Mouse (Mus musculus) skeletal muscle tissue, postnatal 0 days (tissue): ENCODE measurements around the gene Nop14. TPM values are rescaled to one million over a fixed set of nuclear protein-coding genes. Genes with fewer than 3 reads are reported as not detected.

Experiments used
- polyA plus RNA-seq: library from polyadenylated mRNA; unstranded; fragments of >200 nt; fragmentation: Nextera tagmentation; extraction: Ambion mirVana; gene quantifications from 2 replicates; pipeline ENCODE4 v1.2.1, GENCODE M21; 2015

Nop14 gene
- polyA plus RNA-seq: 11.4 and 12.3 TPM in 2 replicates

DNA sequence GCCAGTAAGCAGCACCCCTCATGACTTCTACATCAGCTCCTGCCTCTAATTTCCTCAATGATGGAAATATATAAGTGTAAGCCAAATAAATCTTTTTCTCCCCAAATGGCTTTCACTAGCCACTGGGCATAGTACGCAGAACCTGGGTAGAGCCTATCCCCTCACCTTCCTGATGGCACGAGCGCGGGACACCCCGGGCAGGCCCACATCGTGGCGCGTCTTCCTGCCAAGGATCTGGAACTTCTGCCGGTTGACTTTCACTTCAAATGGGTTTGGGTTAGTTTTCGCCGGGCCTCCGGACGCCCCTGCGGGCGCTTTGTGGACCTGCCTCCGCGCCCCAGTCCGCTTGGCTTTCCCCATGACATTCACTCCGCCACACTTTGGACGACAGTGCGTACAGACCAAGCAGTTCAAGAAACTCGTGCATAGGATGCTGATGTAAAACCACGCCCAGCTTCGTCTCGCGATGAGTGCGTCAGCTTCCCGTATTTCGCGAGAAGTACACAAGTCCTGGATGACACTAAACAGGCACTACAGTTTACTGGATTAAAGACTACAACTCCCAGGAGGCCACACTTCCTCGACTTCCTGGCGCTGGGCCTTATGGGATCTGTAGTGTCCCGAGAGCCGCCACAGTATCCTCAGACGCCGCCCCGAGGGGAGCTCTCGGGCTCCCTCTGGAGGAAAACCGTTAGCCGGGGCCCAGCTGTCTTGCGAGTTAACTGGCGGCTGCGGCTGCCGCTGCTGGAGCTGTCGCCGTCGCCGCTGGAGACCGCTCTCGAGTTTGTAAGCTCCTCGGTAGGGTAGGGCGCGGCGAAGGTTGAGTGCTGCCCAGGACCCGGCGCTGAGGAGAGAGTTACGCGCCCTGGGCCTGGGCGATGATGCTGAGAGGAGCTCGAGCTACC, at the start of gene Nop14, which contains the start of gene Grk4:
TSS of gene Nop14 (minus strand) at position 463 of the 905 bp plus-strand sequence.
TSS of gene Grk4 (plus strand) at position 694 of the 905 bp plus-strand sequence.

GRCm38 (mm10) chr5:34636481-34637287, 23.3 kb downstream of the Nop14 start, which contains the start of gene Mfsd10:
Gene Mfsd10, minus strand, starts transcription at chr5:34637212.

Other genes with a start within 250 kb of the Nop14 start
- gene Tnip2, start 146.2 kb downstream of the Nop14 start, polyA plus RNA-seq: 9.3 and 10.3 TPM in 2 replicates
- gene Sh3bp2, start 134.3 kb downstream of the Nop14 start, polyA plus RNA-seq: 3.5 and 4.2 TPM in 2 replicates
- 80.9 and 86.0 TPM in 2 replicates for gene Add1, start 86.5 kb downstream of the Nop14 start, polyA plus RNA-seq
- gene Mfsd10, start 22.9 kb downstream of the Nop14 start, polyA plus RNA-seq: 38.5 and 52.6 TPM in 2 replicates
- 1.5 and 2.8 TPM in 2 replicates for gene Grk4, start 231 bp upstream of the Nop14 start, polyA plus RNA-seq
- 2.6 and 2.9 TPM in 2 replicates for gene Htt, start 101.6 kb upstream of the Nop14 start, polyA plus RNA-seq
- gene Msantd1, start 247.9 kb upstream of the Nop14 start, polyA plus RNA-seq: 0.11 TPM in 1 of 2 replicates, not detected in the other